Mouse (Mus musculus) gastrocnemius, postnatal 4 days (tissue): Measurements from ENCODE around the gene Nfrkb. TPM values are rescaled to one million over a fixed set of nuclear protein-coding genes. Genes with fewer than 3 reads are reported as not detected.

Source experiments
- DNase-seq, 2 experiments: peaks; one replicate each; pipeline ENCODE4 v3.0.0; 2021 to 2022; ENCODE audit warnings: low spot score in 2 of 2, mixed read lengths in 2 of 2
- total RNA-seq, 2 experiments: library from RNA; stranded (reverse); gene quantifications; 2 replicates each; pipeline ENCODE4 v1.2.3; 2021

Nfrkb gene
- total RNA-seq, 2 experiments from 2014 or later = 18.9 to 21.2 TPM

DNA sequence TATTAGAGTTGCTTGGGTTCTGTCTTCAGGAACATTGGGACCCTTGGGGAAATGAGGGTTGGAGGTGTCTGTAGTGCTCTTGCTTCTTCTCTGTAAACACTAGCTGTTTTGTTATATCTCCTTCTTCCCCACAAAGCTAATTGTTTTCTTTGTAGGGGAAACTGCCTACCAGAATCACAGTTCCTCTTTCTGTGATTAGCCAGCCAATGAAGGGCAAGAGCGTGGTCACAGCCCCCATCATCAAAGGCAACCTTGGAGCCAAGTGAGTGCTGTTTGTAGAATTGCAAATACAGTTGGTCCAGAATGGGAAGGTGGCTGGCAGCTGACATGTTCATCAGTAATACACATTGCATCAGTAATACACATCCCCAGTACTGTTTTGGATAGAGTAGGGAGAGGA, 32.8 kb downstream of the Nfrkb start:
- DNase-seq = no peak

DNA sequence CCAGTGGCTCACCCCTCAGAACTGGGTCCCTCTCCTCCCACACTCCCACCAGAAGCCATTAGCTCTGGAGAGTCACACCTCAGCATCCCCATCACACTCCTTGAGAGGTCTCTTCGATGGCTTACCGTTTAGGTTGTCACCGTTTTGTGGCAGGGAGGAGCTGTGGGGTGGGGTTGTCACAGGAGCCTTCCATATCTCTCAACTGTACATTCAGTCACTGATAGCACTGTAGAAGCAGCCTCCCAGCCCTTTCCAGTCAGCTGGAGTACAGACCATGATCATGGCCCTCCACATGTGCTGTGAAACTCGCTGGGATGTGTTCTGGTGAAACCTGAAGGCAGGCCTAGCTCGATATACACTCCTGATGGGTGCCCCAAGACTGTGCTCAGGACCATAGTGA, 36.2 kb downstream of the Nfrkb start:
- no peak for DNase-seq

DNA sequence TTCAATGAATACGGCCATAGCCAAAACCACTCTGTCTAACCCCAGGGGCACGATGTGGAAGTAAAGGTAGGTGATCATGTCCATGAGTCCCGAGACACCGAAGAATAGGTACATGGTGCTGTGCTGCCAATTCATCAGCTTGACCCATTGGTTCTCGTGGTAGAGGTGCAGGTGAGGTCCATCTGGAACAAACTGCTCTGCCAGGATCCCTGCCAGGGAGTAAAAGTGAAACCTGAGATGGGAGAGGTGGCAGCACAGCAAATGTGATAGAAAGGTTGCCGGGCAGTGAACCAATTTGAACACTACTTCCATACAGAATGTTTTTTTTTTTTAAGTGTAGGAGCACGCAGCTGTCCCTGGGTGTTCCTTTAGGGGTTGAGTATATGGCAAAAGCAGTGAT, 43.0 kb downstream of the Nfrkb start:
- DNase-seq = no peak

DNA sequence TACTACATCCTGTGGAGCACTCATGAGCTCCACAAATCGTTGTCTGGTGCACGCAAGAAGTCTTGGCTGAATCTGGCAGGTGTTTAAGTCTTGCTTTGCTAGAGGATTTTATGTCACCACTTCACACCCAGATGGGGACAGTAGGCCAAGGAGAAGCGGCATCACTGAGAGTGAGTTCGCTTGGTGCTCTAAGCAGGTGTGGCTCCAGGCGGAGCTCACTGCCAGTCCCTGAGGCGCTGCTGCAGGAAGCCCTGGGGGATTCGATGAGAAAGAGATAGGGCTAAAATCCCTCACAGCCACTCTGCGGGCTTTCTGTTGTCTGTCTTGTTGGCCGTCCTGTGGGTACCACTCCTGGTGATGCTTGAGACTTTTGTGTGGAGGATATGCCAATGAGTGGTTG, 44.0 kb downstream of the Nfrkb start:
- DNase-seq = no peak

DNA sequence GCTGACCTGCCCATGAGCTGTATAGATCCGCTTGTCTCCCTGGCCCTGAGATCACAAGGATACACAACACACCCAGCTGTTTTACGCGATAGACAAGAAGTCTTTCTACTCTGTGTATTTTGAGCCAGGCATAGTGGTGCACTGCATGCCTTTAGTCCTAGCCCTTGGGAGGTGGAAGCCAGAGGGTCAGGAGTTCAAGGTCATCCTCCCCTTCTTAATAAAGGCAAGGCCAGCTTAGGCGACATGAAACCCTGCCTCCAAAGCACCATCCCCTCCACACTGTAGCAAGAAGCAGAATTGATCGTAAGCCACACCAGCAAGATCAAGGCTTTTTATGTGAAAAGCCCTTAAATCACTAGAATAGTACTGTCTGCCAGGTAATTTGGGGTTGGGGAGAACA, 45.8 kb downstream of the Nfrkb start:
- DNase-seq = no peak

DNA sequence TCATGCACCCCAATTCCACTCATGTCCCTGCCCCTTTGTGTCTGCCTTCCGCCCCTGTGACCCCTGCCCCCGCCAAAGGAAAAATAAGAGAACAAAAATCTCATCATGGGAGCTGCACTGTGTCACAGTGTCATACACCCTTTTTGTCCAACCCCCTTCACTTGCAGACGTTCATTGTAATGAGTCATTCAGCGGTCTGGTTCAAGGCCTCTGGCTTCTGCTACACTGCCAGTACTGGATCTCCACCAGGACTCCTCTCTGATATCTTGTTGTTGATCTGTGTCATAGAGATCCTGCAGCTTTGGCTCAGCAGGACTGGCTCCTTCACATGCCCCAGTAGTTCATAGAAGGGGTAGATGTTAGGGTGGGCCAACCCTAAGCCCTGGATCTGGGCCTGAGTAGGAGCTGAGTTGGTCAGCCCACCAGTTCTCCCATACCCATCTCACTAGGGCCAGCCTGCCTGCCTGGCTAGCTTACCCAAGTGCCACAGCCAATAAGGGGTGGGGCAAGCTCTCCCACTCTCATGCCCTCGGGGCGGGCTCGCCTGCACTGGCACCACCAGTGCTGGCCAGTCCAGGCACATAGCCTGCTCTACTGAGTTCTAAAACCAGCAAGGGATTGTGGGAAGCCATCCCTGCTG, 46.5 kb downstream of the Nfrkb start:
- DNase-seq = no peak

DNA sequence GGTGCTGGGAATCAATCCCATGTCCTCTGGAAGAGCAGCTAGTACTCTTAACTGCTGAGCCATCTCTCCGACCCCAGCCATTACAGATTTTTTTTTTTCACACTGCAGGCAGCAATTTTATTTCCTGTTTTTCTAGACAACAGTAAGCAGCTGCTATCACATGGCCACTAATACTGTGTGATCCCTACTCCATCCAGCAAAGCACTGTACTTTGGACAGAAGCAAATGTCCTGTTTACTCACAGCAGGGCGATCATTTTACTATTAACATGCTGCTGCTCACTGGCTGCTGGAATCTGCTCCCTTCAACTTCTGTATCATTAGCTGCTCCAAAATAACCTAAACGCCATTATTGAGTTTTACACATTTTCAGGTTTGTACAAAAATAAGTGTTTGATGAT, 47.4 kb downstream of the Nfrkb start:
- DNase-seq = no peak

DNA sequence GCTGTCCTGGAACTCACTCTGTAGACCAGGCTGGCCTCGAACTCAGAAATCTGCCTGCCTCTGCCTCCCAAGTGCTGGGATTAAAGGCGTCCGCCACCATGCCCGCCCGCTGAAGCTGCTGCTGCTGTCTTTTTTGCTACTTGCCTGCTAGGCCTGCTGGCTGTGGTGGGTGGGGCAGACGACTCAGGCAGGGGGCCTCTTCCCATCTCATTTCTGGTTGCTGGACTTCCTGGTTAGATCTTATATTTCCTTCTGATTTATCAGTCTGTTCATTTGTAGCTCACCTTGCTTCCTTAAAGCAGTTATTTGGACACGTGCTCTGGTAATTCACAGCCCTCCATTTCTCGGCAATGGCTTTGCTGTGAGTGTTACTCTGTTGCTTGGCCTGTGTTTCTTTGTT, 49.4 kb downstream of the Nfrkb start:
- no peak for DNase-seq

DNA sequence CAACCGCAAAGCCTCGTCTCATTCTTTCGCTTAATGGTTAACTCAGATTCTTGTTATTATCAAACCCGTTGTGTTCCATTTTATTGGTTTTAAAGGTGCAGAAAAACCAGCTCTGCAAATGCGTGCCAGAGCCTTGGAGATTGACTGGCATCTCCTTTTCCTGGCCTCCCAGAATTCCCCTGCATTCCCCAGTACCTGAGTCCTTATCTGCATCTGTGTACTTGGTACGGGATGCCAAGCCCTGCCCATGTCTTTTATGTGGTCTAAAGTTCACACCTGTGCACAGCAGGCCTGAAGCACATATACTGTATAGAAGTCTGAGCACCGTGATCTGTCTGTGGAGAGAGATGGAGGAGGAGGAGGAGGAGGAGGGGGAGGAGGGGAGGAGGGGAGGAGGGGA, 51.9 kb downstream of the Nfrkb start:
- DNase-seq = no peak

DNA sequence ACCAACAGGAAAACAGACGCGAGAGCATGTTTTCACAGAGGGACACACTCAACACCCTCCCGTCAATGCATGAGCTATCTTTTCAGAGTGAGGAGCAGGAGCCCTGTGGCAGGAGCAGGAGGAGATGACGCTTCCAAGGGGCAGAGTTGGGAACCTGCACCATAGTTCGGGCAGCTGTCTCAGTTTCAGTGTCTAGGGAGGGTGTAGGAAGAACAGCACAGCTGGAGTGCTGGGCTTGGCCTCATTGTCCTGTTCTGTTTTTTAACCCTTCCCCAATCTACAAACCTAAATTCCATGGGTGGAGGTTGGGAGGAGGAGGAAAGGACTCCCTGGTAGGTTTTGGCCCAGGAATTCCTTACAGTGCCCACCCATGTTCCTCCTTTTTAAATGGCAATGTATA, 52.8 kb downstream of the Nfrkb start:
- no peak for DNase-seq

DNA sequence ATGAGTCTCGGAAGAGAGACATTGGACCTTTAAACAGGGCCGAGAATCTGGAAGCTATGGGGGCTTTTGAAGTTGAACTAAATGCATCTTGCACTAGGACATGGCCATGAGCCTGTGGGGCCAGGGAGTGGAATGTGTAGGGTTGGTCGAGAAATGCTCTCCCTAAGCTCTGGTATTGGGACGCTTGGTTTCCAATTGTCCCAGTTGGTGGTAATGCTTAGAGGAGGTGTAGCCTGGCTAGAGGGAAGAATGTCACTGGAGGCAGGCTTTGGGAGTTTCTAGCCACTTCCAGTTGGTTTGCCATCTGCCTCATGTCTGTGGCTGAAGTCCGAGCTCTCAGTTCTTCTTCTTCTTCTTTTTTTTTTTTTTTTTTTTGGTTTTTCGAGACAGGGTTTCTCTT, 53.3 kb downstream of the Nfrkb start:
- DNase-seq = no peak

DNA sequence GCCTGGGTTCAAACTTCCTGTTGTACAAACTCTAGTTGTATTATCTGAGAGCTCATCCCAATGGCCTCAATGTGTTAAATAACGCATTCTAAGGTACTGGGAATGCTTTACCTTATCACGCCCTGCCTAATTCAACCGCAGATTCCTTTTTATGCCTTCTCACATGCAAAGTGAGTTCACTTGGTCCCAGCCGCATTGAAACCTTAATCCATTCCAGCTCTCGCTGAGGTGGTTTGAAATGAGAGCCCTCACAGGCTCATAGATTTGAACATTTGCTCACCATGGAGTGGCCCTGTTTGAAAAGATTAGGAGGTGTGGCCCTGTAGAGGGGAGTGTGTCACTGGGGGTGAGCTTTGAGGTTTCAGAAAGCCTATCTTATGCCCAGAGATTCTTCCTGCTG, 54.4 kb downstream of the Nfrkb start:
- no peak for DNase-seq

DNA sequence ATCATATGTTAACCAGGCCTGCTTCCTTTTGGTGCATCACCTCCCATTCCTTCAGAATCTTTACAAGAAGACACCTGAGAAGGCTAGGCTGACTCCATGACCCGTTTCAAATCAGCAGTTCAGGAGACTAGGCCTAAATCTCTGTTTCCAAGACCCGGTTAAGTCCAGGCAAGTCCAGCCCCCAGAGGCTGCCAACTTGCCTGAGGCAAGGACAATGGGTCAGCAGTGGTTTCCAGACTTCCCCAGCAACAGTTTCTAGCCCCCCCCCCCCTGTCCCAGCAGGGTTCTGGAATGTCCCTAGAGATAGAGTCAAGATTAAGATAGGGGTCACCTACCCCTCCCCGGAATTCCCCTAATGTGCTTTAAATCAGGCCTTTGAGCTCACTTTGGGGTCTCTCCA, 55.5 kb downstream of the Nfrkb start:
- DNase-seq = no peak

DNA sequence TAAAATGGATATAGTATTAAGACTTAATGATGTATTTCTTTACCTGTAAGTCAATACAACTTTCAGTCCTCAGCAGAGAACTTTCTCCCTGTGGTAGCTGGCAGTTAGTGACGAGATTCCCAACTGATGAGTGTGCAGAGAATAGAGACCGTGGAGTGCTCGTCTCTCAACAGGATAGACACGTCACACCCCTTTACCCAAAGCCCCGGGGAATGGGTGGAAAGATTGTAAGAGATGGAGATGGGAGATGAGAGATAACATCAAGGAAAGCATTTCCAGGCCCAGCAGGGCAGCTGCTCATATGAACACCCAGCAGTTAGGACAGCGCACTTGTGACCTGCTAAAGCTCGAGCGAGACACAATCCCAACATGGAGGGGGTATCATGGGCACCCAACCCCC, 58.2 kb downstream of the Nfrkb start:
- DNase-seq = no peak

DNA sequence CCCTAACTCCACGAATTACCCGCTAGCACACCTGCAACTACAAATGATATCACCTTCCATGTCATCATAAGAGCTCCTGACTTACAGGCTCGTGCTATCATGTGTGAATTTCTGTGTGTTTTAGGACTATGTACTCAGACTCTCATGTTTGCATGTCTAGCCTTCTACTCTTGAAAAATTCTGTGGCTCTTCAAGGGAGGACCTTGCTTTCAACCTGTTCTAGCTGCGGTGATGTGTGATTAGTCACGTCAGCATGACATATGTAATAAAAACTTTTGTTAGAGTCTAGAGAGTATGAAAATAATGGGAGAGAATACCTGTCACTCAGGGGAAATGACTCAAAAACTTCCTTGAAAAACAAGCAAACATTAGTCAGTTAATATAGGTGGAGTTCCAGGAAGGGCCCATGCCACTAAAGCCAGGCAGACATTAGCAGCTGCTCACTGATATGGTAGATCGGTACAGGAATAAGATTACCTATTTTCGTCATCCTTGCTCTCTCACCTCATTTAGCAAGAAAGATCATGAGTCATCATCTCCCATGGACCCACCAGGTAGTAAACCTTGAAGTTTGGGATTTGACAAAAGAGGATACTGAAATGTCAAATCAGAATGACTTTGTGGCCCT, 63.3 kb downstream of the Nfrkb start:
- DNase-seq = no peak

DNA sequence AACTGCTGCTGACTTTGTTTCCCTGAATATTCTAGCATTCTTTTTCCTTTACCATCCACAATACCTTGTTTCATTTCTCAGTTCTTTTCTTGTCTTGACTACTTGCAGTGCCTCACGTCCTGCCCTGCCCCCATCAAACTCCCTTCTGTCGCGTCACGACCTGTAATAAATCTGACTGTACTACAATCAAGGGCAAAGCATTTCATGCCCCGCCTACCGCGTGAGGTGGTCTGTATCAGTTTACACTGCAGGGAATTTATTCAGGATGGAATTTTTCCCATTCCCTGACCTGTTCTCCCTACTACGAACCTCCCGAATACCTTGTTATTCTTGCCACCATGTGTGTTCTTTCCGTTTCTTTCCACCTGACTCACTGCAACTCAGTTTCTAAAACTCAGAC, 66.2 kb downstream of the Nfrkb start:
- no peak for DNase-seq

DNA sequence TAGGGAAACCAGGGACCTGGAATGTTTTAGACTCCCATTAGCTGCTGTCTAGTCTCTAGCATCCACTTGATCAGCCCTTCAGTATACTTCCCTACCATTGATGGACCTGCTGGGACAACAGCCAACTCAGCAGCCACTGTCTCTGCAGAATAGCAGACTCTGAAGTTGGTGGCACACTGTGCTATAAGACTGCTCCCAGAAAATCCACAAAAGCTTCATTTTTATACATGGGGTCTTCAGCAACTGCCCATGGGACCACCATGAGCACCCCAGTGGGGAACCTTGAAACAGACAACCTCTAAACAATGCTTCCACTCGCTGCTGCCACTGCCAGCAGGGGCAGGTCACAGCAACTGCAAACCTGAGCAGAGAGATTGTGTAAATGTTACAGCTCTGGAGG, 68.4 kb downstream of the Nfrkb start:
- DNase-seq = no peak

DNA sequence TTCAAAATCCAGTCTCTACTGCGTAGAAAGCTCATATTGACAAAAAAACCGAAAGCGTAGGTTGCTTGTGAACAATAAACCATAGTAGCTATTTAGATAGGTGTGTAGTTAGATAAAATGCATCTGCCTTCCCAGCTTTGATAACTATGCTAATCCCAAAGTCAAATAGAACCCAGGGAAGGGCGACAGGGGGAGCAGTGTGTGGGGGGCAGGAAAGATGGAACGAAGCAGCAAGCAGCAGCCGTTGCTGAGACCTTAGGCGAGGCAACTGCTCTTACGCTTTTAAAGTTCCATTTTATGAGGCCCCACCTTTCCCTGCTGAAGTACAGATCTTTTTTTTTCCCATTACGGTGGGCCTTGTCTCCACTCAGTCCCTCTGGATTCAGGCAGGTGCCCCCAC, 77.2 kb downstream of the Nfrkb start:
- DNase-seq = no peak

DNA sequence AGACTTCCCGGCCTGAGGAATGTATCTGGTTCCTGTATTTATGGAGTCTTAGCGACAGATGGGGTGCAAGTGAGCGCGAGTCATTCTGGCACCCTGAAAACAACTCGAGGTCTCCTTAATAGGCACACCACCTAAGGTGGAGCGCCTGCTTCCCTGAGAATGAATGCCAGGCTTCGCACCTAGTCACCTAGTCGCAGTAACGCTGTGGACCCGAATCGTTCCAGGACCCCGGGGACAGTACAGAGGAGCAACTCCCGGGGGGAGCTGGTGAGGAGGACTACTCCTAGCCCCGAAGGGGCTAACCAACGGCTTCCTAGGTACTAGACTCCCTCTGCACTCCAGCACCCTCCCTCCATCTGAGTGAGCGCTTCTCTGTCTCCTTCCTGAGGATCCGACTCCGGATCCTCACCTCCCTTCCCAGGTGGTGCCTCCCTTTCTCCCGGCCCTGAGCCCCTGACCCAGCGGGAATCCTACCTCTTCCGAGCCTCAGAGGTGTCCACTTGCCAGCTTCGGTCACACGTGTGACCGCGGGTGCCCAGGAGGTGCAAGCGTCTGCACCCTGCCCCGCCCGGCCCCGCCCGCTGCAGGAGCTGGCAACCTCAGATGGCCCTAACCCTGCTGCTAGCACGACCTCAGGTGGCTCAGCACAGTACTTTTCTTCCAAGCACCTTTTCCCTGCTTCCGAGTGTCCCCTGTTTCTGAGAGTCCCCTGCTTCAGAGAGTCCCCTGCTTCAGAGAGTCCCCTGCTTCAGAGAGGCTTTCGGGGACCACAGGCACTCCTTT, 77.9 kb downstream of the Nfrkb start, which contains the start of gene Tmem45b:
Gene Tmem45b, minus strand, starts transcription at position 771 of the 783 bp plus-strand sequence.
- DNase-seq = no peak
